Mouse (Mus musculus): ENCODE results near the gene Gsto1. TPM values are rescaled to one million over a fixed set of nuclear protein-coding genes. Genes with fewer than 3 reads are reported as not detected.

Gene Gsto1
- total RNA-seq, 1 experiment, result 60.7 TPM

DNA sequence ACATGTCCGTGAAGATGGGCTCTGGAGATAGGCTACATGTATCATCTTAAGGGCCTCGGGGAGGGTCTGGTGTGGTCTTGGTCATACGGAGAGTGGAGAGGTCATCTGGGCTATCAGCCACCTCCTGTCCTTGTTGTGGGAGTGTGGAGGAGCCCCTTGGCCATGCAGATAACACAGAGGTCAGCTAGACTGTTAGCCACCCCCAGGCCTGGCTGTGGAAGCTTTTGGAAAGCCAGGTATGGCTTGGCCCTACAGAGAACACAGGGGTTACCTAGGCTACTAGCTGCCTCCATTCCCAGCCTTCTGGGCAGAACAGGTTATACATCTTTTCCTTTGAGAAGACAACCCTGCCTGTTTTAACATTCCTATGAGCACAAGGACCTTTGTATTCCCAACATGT, 7.8 kb downstream of the Gsto1 start:
- in situ Hi-C loops (cut with MboI; ENCODE audit: low sequenced_read_pairs in 2 of 2, unreplicated experiment in 2 of 2), result no loop called here
- Histone ChIP-seq H3K9ac (ENCODE audit: insufficient read depth, low read depth, low read length, poor library complexity, severe bottlenecking) (no peak overlapping the region), H3K9me3 (ENCODE audit: control insufficient read depth, insufficient read depth, low read depth, low read length) (no peaks in the 10 kb centered on the region), H3K27ac (ENCODE audit: insufficient read depth, low read depth, low read length, poor library complexity, severe bottlenecking) (no peak overlapping the region), H3K4me1 (ENCODE audit: control insufficient read depth in 2 of 2, insufficient read depth in 2 of 2, low read length in 2 of 2, poor library complexity in 1 of 2) (no peaks in the 10 kb centered on the region), H3K4me3 (ENCODE audit: insufficient read depth in 1 of 2, low read depth in 1 of 2, low read length in 2 of 2, poor library complexity in 1 of 2, severe bottlenecking in 1 of 2) (no peak overlapping the region), H3K36me3 (ENCODE audit: control insufficient read depth, insufficient read depth, low read length, poor library complexity, severe bottlenecking) (peaks cover 6% of the 10 kb centered on the region; the same call in 1 of the 2 replicates)
- DNase-seq (ENCODE audit: low read depth, low spot score), result no peak
- no peak for TF ChIP-seq MAFK (IDR thresholded peaks at IDR 0.05; ENCODE audit: insufficient read depth, low read depth, low read length)
- TF ChIP-seq ZNF384 (IDR thresholded peaks at IDR 0.05; ENCODE audit: low read depth, low read length), result no peak
- no peak for TF ChIP-seq HCFC1 (IDR thresholded peaks at IDR 0.05; ENCODE audit: borderline replicate concordance, insufficient read depth, low read length)
- no peak for TF ChIP-seq CHD2 (IDR thresholded peaks at IDR 0.05; ENCODE audit: low read depth, low read length)
- no peak for TF ChIP-seq ZC3H11A (IDR thresholded peaks at IDR 0.05; ENCODE audit: borderline replicate concordance, low read depth, low read length)

DNA sequence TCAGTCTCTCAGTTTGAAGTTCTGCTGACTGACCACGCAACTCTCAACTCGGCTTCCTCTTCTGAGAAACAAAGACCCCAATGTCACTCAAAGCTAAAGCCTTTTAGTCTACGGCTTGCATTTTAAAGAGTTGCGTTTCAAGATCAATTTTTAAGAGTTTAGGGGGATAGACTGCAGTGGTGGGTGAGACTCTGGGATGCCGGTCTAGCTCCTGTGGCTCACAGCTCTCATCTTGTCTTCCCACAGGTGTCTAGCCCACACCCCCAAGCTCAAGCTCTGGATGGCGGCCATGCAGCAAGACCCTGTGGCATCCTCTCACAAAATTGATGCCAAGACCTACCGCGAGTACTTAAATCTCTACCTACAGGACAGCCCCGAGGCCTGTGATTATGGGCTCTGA, 9.3 kb downstream of the Gsto1 start:
- in situ Hi-C loops (cut with MboI; ENCODE audit: low sequenced_read_pairs in 2 of 2, unreplicated experiment in 2 of 2), result no loop called here
- no peak overlapping the region for H3K27ac ChIP-seq (ENCODE audit: insufficient read depth, low read depth, low read length, poor library complexity, severe bottlenecking)
- no peaks in the 10 kb centered on the region for H3K9me3 ChIP-seq (ENCODE audit: control insufficient read depth, insufficient read depth, low read depth, low read length)
- H3K9ac ChIP-seq (ENCODE audit: insufficient read depth, low read depth, low read length, poor library complexity, severe bottlenecking), result no peak overlapping the region
- TF ChIP-seq HCFC1 (IDR thresholded peaks at IDR 0.05; ENCODE audit: borderline replicate concordance, insufficient read depth, low read length) (no peak), MAFK (IDR thresholded peaks at IDR 0.05; ENCODE audit: insufficient read depth, low read depth, low read length) (no peak), ZNF384 (IDR thresholded peaks at IDR 0.05; ENCODE audit: low read depth, low read length) (no peak), CHD2 (IDR thresholded peaks at IDR 0.05; ENCODE audit: low read depth, low read length) (no peak), ZC3H11A (IDR thresholded peaks at IDR 0.05; ENCODE audit: borderline replicate concordance, low read depth, low read length) (no peak)
- H3K4me1 ChIP-seq (ENCODE audit: control insufficient read depth in 2 of 2, insufficient read depth in 2 of 2, low read length in 2 of 2, poor library complexity in 1 of 2), result no peaks in the 10 kb centered on the region
- H3K4me3 ChIP-seq (ENCODE audit: insufficient read depth in 1 of 2, low read depth in 1 of 2, low read length in 2 of 2, poor library complexity in 1 of 2, severe bottlenecking in 1 of 2), result no peak overlapping the region
- DNase-seq (ENCODE audit: low read depth, low spot score), result no peak
- H3K36me3 ChIP-seq (ENCODE audit: control insufficient read depth, insufficient read depth, low read length, poor library complexity, severe bottlenecking), result no peaks in the 10 kb centered on the region; the same call in 1 of the 2 replicates

DNA sequence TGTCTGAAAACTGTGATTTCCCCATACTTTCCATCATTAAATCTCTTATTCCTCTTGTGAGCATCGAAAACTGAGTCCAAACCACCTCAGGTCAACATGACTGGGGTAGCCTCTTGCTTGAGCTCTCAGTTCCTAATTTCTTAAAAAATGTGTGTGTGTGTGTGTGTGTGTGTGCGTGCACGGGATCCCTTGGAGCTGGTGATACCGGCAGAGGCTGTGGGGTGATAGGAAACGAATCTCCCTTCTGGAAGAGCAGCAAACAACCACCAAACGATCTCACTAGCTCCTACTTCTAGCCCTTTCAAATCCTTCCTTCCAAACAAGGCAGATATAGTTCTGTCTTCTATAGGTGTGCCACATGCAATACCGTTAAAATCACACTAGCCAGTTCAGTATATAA, 10.0 kb downstream of the Gsto1 start:
- DNase-seq (ENCODE audit: low read depth, low spot score), result no peak
- no peak overlapping the region for H3K27ac ChIP-seq (ENCODE audit: insufficient read depth, low read depth, low read length, poor library complexity, severe bottlenecking)
- no peaks in the 10 kb centered on the region for H3K4me1 ChIP-seq (ENCODE audit: control insufficient read depth in 2 of 2, insufficient read depth in 2 of 2, low read length in 2 of 2, poor library complexity in 1 of 2)
- H3K9me3 ChIP-seq (ENCODE audit: control insufficient read depth, insufficient read depth, low read depth, low read length), result no peaks in the 10 kb centered on the region
- H3K4me3 ChIP-seq (ENCODE audit: insufficient read depth in 1 of 2, low read depth in 1 of 2, low read length in 2 of 2, poor library complexity in 1 of 2, severe bottlenecking in 1 of 2), result peak overlapping the region in 1 of 2 experiments; percentile 67; a peak in 2 of 4 replicates
- in situ Hi-C loops (cut with MboI; ENCODE audit: low sequenced_read_pairs in 2 of 2, unreplicated experiment in 2 of 2), result no loop called here
- TF ChIP-seq ZNF384 (IDR thresholded peaks at IDR 0.05; ENCODE audit: low read depth, low read length), result no peak
- no peak for TF ChIP-seq ZC3H11A (IDR thresholded peaks at IDR 0.05; ENCODE audit: borderline replicate concordance, low read depth, low read length)
- no peak for TF ChIP-seq MAFK (IDR thresholded peaks at IDR 0.05; ENCODE audit: insufficient read depth, low read depth, low read length)
- no peak for TF ChIP-seq CHD2 (IDR thresholded peaks at IDR 0.05; ENCODE audit: low read depth, low read length)
- H3K9ac ChIP-seq (ENCODE audit: insufficient read depth, low read depth, low read length, poor library complexity, severe bottlenecking), result no peak overlapping the region
- H3K36me3 ChIP-seq (ENCODE audit: control insufficient read depth, insufficient read depth, low read length, poor library complexity, severe bottlenecking), result no peaks in the 10 kb centered on the region; the same call in 1 of the 2 replicates

DNA sequence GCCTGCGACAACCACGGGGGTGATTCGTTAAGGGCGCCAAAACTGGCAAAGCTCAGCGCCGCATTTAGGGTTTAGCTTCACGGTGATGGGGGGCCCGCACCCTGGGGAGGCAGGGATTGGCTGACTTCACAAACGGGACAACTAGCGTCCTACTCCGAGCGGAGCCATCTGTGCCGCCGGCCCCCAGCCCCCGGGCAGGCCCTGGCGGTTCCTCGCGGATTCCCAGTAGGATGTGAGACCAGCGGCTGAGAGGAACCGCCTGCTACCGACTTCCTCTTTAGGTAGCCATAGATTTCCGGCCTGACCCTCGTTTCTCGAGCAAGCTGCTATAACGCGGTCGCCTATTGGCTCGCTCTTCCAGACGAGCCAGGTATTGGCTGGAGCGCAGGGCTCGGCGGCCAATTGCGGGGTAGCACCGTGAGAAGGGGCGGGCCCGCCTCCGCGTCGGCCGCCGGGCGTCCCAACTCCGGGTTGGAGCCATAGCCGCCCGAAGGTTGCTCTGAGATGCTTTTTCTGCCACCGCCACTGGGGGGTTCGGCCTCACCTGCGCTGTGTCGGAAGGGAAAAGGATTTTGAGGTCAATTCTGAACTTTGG, 10.7 kb downstream of the Gsto1 start, which contains the start of gene Gsto2:
TSS of gene Gsto2 (plus strand) at position 182 of the 595 bp plus-strand sequence.
- no peaks in the 10 kb centered on the region for H3K9me3 ChIP-seq (ENCODE audit: control insufficient read depth, insufficient read depth, low read depth, low read length)
- H3K4me1 ChIP-seq (ENCODE audit: control insufficient read depth in 2 of 2, insufficient read depth in 2 of 2, low read length in 2 of 2, poor library complexity in 1 of 2), result no peaks in the 10 kb centered on the region
- peak within 1 kb of the TSS; percentile 67 for H3K9ac ChIP-seq (ENCODE audit: insufficient read depth, low read depth, low read length, poor library complexity, severe bottlenecking)
- H3K27ac ChIP-seq (ENCODE audit: insufficient read depth, low read depth, low read length, poor library complexity, severe bottlenecking), result no peak within 1 kb of the TSS
- peak; percentile 83 for DNase-seq (ENCODE audit: low read depth, low spot score)
- in situ Hi-C loops (cut with MboI; ENCODE audit: low sequenced_read_pairs in 2 of 2, unreplicated experiment in 2 of 2), result no loop called here
- TF ChIP-seq ZC3H11A (IDR thresholded peaks at IDR 0.05; ENCODE audit: borderline replicate concordance, low read depth, low read length), result no peak
- TF ChIP-seq MAFK (IDR thresholded peaks at IDR 0.05; ENCODE audit: insufficient read depth, low read depth, low read length), result no peak
- no peak for TF ChIP-seq HCFC1 (IDR thresholded peaks at IDR 0.05; ENCODE audit: borderline replicate concordance, insufficient read depth, low read length)
- TF ChIP-seq ZNF384 (IDR thresholded peaks at IDR 0.05; ENCODE audit: low read depth, low read length), result no peak
- peak; percentile 58; the same call in 1 of the 2 replicates for TF ChIP-seq CHD2 (IDR thresholded peaks at IDR 0.05; ENCODE audit: low read depth, low read length)
- H3K4me3 ChIP-seq (ENCODE audit: insufficient read depth in 1 of 2, low read depth in 1 of 2, low read length in 2 of 2, poor library complexity in 1 of 2, severe bottlenecking in 1 of 2), result peak within 1 kb of the TSS; percentile 61 to 67
- H3K36me3 ChIP-seq (ENCODE audit: control insufficient read depth, insufficient read depth, low read length, poor library complexity, severe bottlenecking), result no peaks in the 10 kb centered on the region; the same call in 1 of the 2 replicates

Data from ES-E14 (cell line).